Mouse (Mus musculus) stomach, postnatal 0 days (tissue): ENCODE measurements at regions not wholly inside any gene's neighbourhood (a gene's known extent, or its start where the extent isn't known, plus 50 kb on each side); places are given as distances from the start of the nearest gene placed in this dataset.

Source experiments
- ATAC-seq: fragments of 200-750 bp; cut with Nextera tagmentation; 2 replicates; pipeline ENCODE4 v1.8.0; 2017; ENCODE audit not compliant: low FRiP score, low TSS enrichment
- DNase-seq: peaks from one replicate; pipeline ENCODE4 v3.0.0-alpha.2; 2016; ENCODE audit warnings: low spot score
- H3K27ac ChIP-seq: fragments of 300-500 bp; sonication (generic); replicated peaks from 2 replicates; pipeline ENCODE4 v1.5.1; 2014; ENCODE audit warnings: mild to moderate bottlenecking, control low read depth
- H3K27me3 ChIP-seq: fragments of 300-500 bp; sonication (generic); 2 replicates; pipeline ENCODE4 v1.6.1; 2014; ENCODE audit warnings: low read length; ENCODE audit not compliant: control insufficient read depth, insufficient read depth
- H3K36me3 ChIP-seq: fragments of 300-500 bp; sonication (generic); 2 replicates; pipeline ENCODE4 v1.6.1; 2014; ENCODE audit warnings: low read length, mixed read lengths; ENCODE audit not compliant: control insufficient read depth, insufficient read depth
- H3K4me1 ChIP-seq: fragments of 300-500 bp; sonication (generic); replicated peaks from 2 replicates; pipeline ENCODE4 v1.6.1; 2014; ENCODE audit warnings: antibody characterized with exemption; ENCODE audit not compliant: control insufficient read depth, insufficient read depth
- H3K4me2 ChIP-seq: fragments of 300-500 bp; sonication (generic); replicated peaks from 2 replicates; pipeline ENCODE4 v1.6.1; 2014; ENCODE audit warnings: low read depth, mild to moderate bottlenecking, control low read depth, moderate library complexity
- H3K4me3 ChIP-seq: fragments of 300-500 bp; sonication (generic); 2 replicates; pipeline ENCODE4 v1.5.1; 2014; ENCODE audit warnings: low read depth, low read length, control low read depth
- H3K9ac ChIP-seq: fragments of 300-500 bp; sonication (generic); 2 replicates; pipeline ENCODE4 v1.6.1; 2014; ENCODE audit warnings: mild to moderate bottlenecking, low read length, control low read depth, mixed read lengths
- H3K9me3 ChIP-seq: fragments of 300-500 bp; sonication (generic); 2 replicates; pipeline ENCODE4 v1.6.1; 2016; ENCODE audit warnings: low read length; ENCODE audit not compliant: control insufficient read depth
- CTCF ChIP-seq: IDR thresholded peaks from 2 replicates; pipeline ENCODE4 v1.5.1; 2016; ENCODE audit warnings: antibody characterized with exemption, low read depth, mild to moderate bottlenecking, moderate library complexity
- EP300 ChIP-seq: optimal IDR thresholded peaks from 2 replicates; pipeline ENCODE3; 2016; ENCODE audit warnings: antibody characterized with exemption
- WGBS: fragments of 180-500 bp; shearing (Covaris S2); extraction: QIAGEN DNeasy Blood & Tissue Kit; methylation state at CpG from one replicate; pipeline ENCODE4 v1.1.7; 2014; 5-methylcytosine and 5-hydroxymethylcytosine counted together

- Histone ChIP-seq H3K9me3 (no peaks in the 10 kb centered on the region), H3K4me1 (peaks cover 4% of the 10 kb centered on the region), H3K27ac (no peak overlapping the region), H3K27me3 (no peaks in the 10 kb centered on the region), H3K4me3 (no peak overlapping the region), H3K9ac (no peak overlapping the region), H3K36me3 (no peaks in the 10 kb centered on the region), H3K4me2 (no peak overlapping the region)
- TF ChIP-seq CTCF (no peak), EP300 (no peak)
- 18% methylated on average over 2 of the region's 2 CpGs for WGBS
- DNase-seq: no peak
- ATAC-seq: no peak
Measured at GRCm38 (mm10) chr8:126655565-126655964, 61.8 kb upstream of the Irf2bp2 start.

DNA sequence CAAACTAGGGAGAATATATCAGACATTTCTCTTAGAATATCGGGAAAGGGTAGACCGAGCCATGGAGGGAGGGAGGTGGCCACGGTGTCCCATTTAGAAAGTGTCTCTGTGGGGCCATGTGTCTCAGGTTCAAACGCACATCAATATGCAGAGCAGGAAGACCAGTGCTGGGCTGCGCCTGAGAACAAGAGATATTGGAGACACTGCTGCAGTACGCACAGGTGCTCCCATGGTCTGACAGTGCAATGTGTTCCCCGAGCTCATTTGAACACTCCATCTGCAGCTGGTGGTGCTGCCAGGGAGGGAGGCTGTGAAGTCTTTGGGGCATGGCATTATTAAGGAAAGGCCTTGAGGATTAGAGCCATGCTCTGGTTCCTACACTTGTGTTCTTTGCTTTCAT, 60.6 kb upstream of the Irf2bp2 start:
- Histone ChIP-seq H3K36me3 (no peaks in the 10 kb centered on the region), H3K27ac (no peak overlapping the region), H3K4me3 (no peak overlapping the region), H3K9ac (no peak overlapping the region), H3K4me1 (no peaks in the 10 kb centered on the region), H3K4me2 (no peak overlapping the region), H3K27me3 (no peaks in the 10 kb centered on the region), H3K9me3 (no peaks in the 10 kb centered on the region)
- ATAC-seq (no peak), DNase-seq (no peak)
- WGBS: 86% methylated on average over 7 of the region's 7 CpGs
- TF ChIP-seq CTCF: no peak
- no peak for TF ChIP-seq EP300

DNA sequence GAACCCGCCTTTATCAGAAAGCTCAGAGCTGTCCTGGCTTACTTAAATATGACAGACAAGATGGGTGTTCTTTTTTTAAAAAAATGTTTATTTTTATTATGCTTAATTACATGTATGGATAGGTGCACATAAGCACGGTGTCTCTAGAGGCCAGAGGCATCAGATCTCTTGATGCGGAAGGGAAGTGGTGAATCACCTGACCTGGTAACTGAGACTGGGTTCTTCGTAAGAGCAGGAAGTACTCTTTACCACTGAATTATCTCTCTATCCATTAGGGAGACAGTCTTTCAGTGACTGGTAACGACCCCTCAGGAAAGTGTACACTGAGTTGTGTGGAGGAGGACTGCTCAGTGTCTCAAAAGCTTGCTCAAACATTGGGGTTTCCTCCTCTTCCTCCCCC, 58.4 kb upstream of the Irf2bp2 start:
- H3K4me1 ChIP-seq: no peaks in the 10 kb centered on the region
- H3K9me3 ChIP-seq: no peaks in the 10 kb centered on the region
- WGBS: 77% methylated on average over 5 of the region's 5 CpGs
- no peak overlapping the region for H3K9ac ChIP-seq
- TF ChIP-seq EP300: no peak
- no peak overlapping the region for H3K4me3 ChIP-seq
- H3K4me2 ChIP-seq: no peak overlapping the region
- no peaks in the 10 kb centered on the region for H3K36me3 ChIP-seq
- DNase-seq (no peak), ATAC-seq (no peak)
- no peak overlapping the region for H3K27ac ChIP-seq
- H3K27me3 ChIP-seq: no peaks in the 10 kb centered on the region

- no peak overlapping the region for H3K27ac ChIP-seq
- H3K27me3 ChIP-seq: no peaks in the 10 kb centered on the region
- TF ChIP-seq CTCF (no peak), EP300 (no peak)
- H3K36me3 ChIP-seq: no peaks in the 10 kb centered on the region
- H3K9me3 ChIP-seq: no peaks in the 10 kb centered on the region
- no peak overlapping the region for H3K4me2 ChIP-seq
- H3K9ac ChIP-seq: no peak overlapping the region
- DNase-seq (no peak), ATAC-seq (no peak)
- 59% methylated on average over 8 of the region's 8 CpGs for WGBS
- H3K4me1 ChIP-seq: no peaks in the 10 kb centered on the region
- no peak overlapping the region for H3K4me3 ChIP-seq
Measured at GRCm38 (mm10) chr8:126650945-126651344, 57.2 kb upstream of the Irf2bp2 start.

DNA sequence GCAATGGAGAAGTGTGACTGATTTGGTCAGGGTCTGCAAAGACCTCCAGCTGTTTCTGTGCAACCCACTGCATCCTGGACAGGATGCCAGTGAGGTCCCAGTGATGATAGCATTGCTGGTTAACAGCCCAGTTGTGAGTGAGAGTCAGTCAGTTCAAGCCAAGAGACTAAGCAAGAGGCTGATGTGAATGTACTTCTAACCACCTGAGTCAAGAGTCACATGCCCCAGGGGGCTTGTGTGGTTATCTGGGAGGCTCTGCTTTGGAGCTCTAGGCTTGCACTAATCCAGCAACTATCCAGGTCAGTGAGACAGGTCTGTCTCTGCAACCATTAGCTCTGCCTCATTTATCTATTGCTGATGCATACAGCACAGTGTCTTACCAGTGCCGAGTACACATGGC, 55.5 kb upstream of the Irf2bp2 start:
- H3K4me3 ChIP-seq: no peak overlapping the region
- H3K9me3 ChIP-seq: no peaks in the 10 kb centered on the region
- no peak overlapping the region for H3K4me2 ChIP-seq
- H3K27me3 ChIP-seq: no peaks in the 10 kb centered on the region
- no peaks in the 10 kb centered on the region for H3K4me1 ChIP-seq
- TF ChIP-seq CTCF (no peak), EP300 (no peak)
- DNase-seq (no peak), ATAC-seq (no peak)
- H3K9ac ChIP-seq: no peak overlapping the region
- H3K36me3 ChIP-seq: no peaks in the 10 kb centered on the region
- WGBS: 93% methylated on average over 1 of the region's 1 CpGs
- H3K27ac ChIP-seq: no peak overlapping the region

GRCm38 (mm10) chr8:126647350-126647749, 53.6 kb upstream of the Irf2bp2 start:
- TF ChIP-seq CTCF (no peak), EP300 (no peak)
- DNase-seq: no peak
- Histone ChIP-seq H3K4me2 (no peak overlapping the region), H3K27ac (peak overlapping the region; percentile 40; the same call in 1 of the 2 replicates), H3K4me1 (no peaks in the 10 kb centered on the region), H3K4me3 (no peak overlapping the region), H3K9me3 (no peaks in the 10 kb centered on the region), H3K27me3 (no peaks in the 10 kb centered on the region), H3K9ac (no peak overlapping the region), H3K36me3 (no peaks in the 10 kb centered on the region)
- WGBS: 50% methylated on average over 1 of the region's 1 CpGs
- no peak for ATAC-seq
